Mouse (Mus musculus) gastrocnemius, adult 2 months (tissue): Measurements from ENCODE around the gene Fezf2. TPM values are rescaled to one million over a fixed set of nuclear protein-coding genes. Genes with fewer than 3 reads are reported as not detected.
A peak's percentile ranks its signal among the peaks of the same experiment; 100 is the strongest.

ENCODE experiments used
- DNase-seq: peaks from one replicate; pipeline ENCODE4 v3.0.0; 2022
- H3K27ac ChIP-seq: fragments of 200-600 bp; 2 replicates; pipeline ENCODE4 v1.8.1; 2022; ENCODE audit warnings: mild to moderate bottlenecking
- H3K4me3 ChIP-seq: fragments of 200-600 bp; 2 replicates; pipeline ENCODE4 v1.8.1; 2022; ENCODE audit warnings: mild to moderate bottlenecking, moderate library complexity
- CTCF ChIP-seq: fragments of 200-600 bp; IDR thresholded peaks from 2 replicates; pipeline ENCODE4 v1.8.1; 2022; ENCODE audit warnings: antibody characterized with exemption, mild to moderate bottlenecking, moderate library complexity
- intact Hi-C: fragments of 180-260 bp; cut with DNase I; formaldehyde crosslinking; loops from one replicate; pipeline ENCODE4 v1.15.1; 2025
- long read RNA-seq, 2 experiments: library from polyadenylated mRNA; stranded (forward); transcript quantifications; one replicate each; pipeline ENCODE4 v2.0.0; 2021
- total RNA-seq, 2 experiments: library from RNA; stranded (reverse); gene quantifications; 2 replicates each; pipeline ENCODE4 v1.2.3; 2021

The Fezf2 gene
- total RNA-seq, result not detected
- long read RNA-seq, experiment 1, result 0 reads
- long read RNA-seq, experiment 2, result 0 reads

DNA sequence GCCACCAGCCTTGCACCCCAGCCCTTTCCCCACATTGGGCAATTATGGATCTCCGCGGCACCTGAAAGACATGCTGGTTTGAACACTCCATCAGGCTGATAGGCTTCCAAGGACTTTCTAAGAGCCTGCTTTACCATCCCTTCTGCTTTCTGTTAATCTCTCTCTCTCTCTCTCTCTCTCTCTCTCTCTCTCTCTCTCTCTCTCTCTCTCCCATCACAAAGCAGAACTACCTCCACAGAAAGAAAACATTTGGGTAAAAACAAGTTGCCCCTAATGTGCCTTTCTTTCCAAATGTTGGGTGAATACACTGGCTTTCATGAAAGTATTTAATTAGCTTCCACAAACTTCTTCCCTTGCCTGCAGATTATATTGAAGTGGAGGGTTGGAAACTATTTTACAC, at the start of gene Fezf2:
Fezf2 (minus strand) TSS at position 101 of the 400 bp plus-strand sequence.
- DNase-seq, result no peak
- Histone ChIP-seq H3K27ac (no peak within 1 kb of the TSS), H3K4me3 (no peak within 1 kb of the TSS)
- intact Hi-C loops, result no loop called here
- no peak for TF ChIP-seq CTCF

DNA sequence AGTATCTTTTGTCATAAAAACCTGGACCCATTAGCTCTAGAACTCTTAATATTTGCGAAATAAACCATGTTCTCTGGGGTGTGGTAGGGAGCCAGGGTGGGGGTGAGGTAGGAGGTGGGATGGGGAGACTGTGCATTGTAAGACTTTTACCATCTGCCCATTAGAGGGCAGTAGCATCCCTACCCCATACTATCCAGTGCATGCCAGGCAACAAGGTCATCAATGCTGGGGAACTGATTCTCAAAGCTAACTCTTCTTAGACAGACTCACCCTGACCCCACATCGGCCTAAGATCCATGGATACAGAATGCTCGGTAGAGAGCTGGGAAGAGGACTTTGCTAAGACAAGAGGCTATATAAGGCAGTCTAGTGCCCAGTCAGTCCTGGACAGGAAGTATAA, 49.6 kb upstream of the Fezf2 start:
- no peak for DNase-seq
- intact Hi-C loops, result no loop called here
- Histone ChIP-seq H3K27ac (no peak overlapping the region), H3K4me3 (no peak overlapping the region)
- peak; percentile 2; the same call in 1 of the 2 replicates for TF ChIP-seq CTCF

DNA sequence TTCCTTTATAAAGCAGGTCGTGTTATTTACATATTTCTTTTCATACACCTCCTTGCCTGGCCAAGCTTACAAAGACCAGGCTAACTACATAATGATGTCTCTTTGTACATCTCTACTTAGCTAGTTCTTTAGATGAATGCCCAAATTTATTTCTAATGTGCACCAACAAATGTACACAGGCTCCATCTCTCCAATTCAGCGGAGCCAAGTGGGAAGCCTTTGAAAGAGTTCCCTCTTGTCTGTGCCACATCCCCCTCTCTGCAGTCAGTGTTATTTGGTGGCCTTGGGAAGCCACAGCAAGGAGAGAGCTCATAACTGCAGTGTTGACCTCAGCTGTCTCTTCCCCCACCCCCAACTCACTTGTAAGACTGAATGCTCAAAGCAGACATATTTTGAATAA, 46.3 kb upstream of the Fezf2 start:
- Histone ChIP-seq H3K27ac (no peak overlapping the region), H3K4me3 (no peak overlapping the region)
- TF ChIP-seq CTCF, result no peak
- intact Hi-C loops, result no loop called here
- DNase-seq, result no peak

DNA sequence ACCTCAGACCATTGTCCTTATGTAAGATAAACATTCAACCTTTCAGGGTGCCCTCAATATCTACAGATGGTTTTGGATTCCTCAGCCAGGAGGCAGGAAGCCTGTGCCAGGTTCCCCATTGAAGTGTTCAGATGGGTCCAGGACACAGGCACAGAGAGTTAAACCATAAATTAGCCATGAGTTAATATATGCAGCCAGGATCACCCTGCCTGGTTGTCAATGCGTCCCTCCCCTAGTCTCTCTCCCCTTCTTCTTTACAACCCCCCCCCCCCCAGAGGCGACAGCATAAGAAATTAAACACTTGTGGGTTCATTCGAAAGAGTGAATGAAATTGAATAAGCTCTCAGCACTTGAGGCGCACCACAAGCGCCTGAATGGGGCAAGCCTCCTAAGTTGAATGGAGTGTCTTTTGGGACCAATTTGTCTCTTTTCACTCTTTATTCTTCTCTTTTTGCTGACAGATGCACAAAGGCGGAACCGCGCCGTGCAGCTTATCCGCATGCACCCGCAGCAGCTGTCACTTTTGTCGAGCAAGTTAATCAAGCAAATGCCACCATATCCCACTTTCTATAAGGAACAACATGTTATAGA, 45.4 kb upstream of the Fezf2 start:
- H3K27ac ChIP-seq, result no peak overlapping the region
- intact Hi-C loops, result no loop called here
- TF ChIP-seq CTCF, result no peak
- no peak overlapping the region for H3K4me3 ChIP-seq
- no peak for DNase-seq

DNA sequence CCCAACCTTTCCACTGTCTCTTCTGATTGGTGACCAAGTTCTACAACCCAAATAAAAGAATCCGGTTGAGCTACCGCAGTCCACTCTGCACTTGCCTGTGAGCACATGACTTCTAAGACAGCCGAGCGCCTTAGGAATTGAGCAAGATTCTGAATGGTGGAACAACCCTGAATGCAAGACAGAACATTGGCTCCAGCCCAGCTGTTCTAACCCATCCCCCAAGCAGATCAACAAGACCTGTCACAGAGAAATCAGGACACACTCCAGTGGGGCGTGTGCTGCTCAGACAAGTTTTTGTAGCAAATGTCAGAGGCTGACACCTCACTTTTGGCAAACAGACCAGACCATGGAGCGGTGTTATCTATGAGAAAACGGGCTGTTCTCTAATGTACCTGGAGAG, 43.2 kb upstream of the Fezf2 start:
- Histone ChIP-seq H3K27ac (no peak overlapping the region), H3K4me3 (no peak overlapping the region)
- intact Hi-C loops, result no loop called here
- no peak for TF ChIP-seq CTCF
- no peak for DNase-seq

DNA sequence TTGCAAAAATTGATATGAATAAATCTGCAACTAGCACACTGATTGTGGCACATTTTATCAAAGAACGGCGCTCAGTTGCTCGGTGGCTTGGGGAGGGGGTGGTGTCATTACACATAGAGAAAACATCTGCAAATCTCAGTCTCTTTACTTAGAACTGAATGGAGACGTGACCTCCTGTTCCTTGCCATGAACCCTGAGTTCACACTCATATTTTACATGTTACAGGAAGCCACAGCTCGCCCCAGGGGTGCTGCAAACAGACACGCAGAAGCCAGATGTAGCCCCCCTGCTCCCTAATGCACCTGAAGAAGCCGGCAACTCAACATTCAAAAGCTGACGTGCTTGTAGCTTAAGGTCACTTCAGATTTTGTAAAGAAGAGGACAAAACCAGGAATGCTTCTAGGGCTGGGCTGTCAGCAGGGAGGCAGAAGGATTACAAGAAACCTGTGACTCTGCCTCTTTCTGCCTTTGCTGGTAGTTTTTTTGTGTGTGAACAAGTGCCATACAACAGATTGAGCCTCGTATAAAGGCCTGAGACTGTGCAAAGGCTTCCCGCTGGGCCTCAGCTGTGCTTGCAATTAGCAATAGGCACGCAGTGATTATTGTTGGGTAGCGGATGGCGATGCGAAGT, 40.9 kb upstream of the Fezf2 start:
- no peak overlapping the region for H3K27ac ChIP-seq
- no peak for DNase-seq
- no peak overlapping the region for H3K4me3 ChIP-seq
- TF ChIP-seq CTCF, result no peak
- intact Hi-C loops, result no loop called here

DNA sequence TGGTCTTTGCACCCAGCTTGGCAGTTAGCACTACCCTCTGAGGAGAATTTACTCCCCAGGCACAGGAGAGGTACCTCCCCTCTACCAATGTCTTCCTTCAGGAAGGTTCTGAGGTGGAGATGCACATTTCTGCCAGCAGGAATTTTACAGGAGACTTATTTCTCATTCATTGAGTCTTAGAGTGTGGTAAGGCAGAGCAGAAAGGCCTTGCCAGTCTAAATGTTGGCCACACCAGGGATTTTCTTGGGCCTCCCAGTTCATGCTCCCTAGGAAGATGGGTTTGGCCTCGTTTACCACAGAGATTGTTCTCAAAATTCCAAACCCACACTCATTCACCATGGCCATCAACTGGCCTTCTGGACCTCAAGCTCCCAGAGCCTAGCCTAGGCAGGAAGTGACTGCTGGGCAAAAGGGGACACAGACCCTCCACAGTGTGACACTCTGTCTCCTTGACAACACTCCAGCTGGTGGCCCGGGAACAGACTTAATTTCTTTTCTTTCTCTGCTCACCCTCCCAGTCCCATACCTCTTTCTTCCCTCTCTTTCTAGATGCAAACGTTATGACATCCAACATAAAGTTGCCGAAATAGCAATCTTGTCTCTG, 40.3 kb upstream of the Fezf2 start:
- no peak for TF ChIP-seq CTCF
- Histone ChIP-seq H3K4me3 (no peak overlapping the region), H3K27ac (no peak overlapping the region)
- no peak for DNase-seq
- intact Hi-C loops, result no loop called here

DNA sequence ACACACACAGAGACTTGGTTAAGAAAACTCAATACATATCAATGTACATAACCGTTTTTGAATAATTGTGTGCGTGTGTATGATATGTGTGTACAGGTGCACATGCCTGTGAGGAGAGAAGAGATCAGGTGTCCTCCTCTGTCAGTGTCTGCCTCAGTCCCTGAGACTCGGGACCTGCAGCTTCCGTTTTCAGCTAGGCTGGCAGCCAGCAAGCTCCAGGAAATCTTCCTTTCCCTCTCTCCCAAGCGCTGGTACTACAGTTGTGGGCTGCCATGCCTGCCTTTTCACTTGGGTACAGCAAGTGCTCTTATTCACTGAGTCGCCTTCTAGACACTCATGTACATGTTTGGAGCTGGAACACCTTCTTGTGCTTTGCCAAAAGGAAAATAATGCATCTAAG, 39.2 kb upstream of the Fezf2 start:
- intact Hi-C loops, result no loop called here
- H3K27ac ChIP-seq, result no peak overlapping the region
- no peak for DNase-seq
- H3K4me3 ChIP-seq, result no peak overlapping the region
- no peak for TF ChIP-seq CTCF

DNA sequence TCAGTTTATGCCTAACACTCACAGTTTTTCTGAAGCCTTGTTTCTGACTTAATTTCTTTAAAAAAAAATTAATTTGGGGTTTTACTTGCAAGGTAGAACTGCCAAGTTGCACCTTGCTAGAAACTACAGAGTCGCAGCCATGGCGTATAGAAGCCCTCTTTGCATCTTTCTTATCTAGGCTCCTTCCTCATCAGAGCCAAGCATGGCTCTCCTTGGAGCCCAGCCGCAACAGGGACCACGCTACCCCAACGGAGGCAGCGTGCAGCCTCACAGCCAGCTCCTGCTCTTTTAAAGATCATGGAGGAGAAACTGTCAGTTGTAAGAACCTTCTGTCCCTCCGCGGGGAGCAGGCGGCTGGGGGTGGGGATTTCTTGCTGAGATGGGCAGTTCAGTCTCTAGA, 29.9 kb upstream of the Fezf2 start:
- no peak overlapping the region for H3K4me3 ChIP-seq
- intact Hi-C loops, result no loop called here
- no peak overlapping the region for H3K27ac ChIP-seq
- no peak for TF ChIP-seq CTCF
- DNase-seq, result no peak

DNA sequence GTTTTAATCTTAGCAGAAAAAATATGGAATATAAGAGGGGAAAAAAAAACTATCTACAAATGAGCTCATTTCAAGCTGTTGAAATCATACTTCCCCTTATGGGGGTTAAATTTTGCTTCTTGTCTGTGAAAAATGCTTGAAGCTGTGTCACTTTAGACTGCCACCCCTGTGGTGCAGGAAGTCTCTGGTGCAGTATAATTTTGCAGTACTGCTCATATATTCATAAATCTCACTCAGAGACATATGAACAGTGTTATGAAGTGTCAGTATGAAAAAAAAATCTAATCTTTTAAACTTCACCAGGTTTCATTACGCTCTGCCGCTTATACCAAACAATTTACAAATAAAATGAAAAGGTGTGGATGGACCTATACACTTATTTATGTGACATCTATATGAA, 29.3 kb upstream of the Fezf2 start:
- no peak for DNase-seq
- no peak overlapping the region for H3K4me3 ChIP-seq
- TF ChIP-seq CTCF, result no peak
- no peak overlapping the region for H3K27ac ChIP-seq
- intact Hi-C loops, result no loop called here

DNA sequence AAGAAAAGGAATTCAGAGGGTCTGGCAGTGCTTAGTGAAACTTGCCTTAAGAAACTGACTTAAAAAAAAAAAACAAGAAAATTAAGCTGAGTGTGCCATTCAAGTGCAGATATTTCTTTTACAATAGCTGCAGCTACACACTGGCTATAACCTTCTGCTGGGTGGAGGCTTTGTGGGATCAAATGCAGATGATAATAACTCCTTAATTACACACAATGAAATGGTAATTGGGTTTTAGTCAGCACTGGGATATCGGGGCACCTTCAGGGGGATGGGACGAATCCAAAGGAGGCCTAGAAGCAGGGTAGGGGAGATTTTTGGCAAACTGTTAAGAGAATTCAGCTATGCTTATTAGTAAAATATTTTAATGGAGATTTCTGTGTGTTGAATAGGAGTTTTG, 27.5 kb upstream of the Fezf2 start:
- no peak for TF ChIP-seq CTCF
- no peak for DNase-seq
- no peak overlapping the region for H3K27ac ChIP-seq
- no peak overlapping the region for H3K4me3 ChIP-seq
- intact Hi-C loops, result no loop called here

DNA sequence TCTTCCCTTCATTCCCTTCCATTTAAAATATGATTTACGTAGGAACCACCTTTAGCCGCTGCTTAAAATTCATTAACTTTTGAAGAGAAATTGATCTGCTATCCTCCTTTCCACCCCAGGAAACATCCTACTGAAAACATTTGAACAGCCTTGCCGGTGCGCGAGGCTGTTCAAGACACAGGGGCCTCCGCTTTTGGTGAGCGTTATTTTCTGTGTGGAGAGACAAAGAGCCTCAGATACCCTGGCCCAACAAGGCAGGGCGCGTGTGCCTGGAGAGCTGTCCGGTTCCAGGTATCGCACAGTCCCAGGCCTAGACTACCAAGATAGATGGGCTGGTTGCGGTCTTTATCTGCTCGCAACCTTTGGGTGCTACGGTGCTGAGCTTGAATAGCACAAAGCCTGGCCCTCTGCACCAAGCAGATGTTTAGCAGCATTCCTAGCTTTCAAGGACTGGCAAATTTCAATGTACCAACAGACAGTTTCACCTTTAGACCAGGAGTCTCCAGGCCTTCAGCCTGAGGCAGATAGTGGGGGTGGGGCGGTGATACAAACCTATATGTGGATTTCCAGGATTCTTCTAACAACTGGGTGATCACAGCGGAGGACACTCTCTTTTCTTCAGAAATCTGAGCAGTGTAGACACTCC, 2.4 kb upstream of the Fezf2 start:
- intact Hi-C loops, result no loop called here
- no peak for DNase-seq
- Histone ChIP-seq H3K4me3 (no peak overlapping the region), H3K27ac (no peak overlapping the region)
- no peak for TF ChIP-seq CTCF

DNA sequence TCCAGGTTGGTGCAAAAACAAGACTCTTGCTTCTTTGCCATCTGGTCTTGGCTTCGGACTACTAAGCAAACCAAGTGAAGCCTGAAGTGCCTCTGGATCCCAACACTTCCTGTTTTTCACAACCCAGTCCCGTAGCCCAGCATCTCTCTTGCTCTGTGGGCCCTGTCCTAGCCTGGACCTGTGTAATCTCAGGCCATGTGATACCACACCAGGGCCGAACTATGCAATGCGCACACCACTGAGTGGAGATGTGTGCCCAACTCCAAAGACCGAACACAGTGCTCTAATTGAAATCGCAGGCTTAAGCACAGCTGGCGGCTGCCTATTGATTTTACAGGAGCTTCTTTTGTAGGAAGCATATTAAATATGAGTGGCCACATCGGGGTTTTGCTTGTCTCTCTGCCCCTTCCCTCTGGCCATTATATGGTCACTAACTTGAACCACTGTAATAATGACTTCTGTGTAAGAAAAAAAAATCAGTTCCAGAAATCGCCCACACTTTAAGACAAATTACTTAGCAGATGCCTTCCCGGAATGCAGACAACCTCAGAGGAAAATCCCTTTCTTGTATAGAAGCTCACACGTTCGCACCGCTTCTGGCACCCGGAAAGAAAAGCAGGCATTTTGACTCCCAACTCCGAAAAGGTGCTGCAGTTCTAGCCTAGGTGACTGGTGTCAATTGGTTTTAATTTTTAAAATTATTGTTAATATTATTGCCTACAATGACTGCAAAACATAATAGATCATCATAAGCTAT, 1.5 kb upstream of the Fezf2 start:
- DNase-seq, result no peak
- intact Hi-C loops, result no loop called here
- TF ChIP-seq CTCF, result no peak
- H3K27ac ChIP-seq, result no peak overlapping the region
- no peak overlapping the region for H3K4me3 ChIP-seq
